Mouse (Mus musculus) right cerebral cortex, adult 2 months (tissue): ENCODE measurements around the gene Gm525.
"Not testable (repeated sequence)": the region's sequence is repeated elsewhere in the genome, so short reads cannot be mapped to it uniquely, and the experiment has no call there.

Experiments
- DNase-seq, 2 experiments: peaks; one replicate each; pipeline ENCODE4 v3.0.0; 2021 to 2022; ENCODE audit warnings: low spot score in 2 of 2

Gene Gm525

GRCm38 (mm10) chr11:89061362-89061761 lies 12.3 kb upstream of the Gm525 start:
- DNase-seq, result no peak

GRCm38 (mm10) chr11:89064312-89064711 lies 9.3 kb upstream of the Gm525 start:
- DNase-seq, result no peak

GRCm38 (mm10) chr11:89065297-89065696 lies 8.3 kb upstream of the Gm525 start:
- no peak for DNase-seq

- DNase-seq, result no peak
Observed at GRCm38 (mm10) chr11:89066126-89066525, 7.5 kb upstream of the Gm525 start.

GRCm38 (mm10) chr11:89066750-89067149 lies 6.9 kb upstream of the Gm525 start, which contains the start of gene Dgke:
Gene Dgke (minus strand): TSS chr11:89066850.
- DNase-seq, result no peak

GRCm38 (mm10) chr11:89067301-89067822 lies 6.3 kb upstream of the Gm525 start:
- no peak for DNase-seq

GRCm38 (mm10) chr11:89067871-89068490 lies 5.7 kb upstream of the Gm525 start:
- DNase-seq, result no peak

- DNase-seq, result no peak
Observed at GRCm38 (mm10) chr11:89068649-89069048, 5.0 kb upstream of the Gm525 start.

GRCm38 (mm10) chr11:89069303-89069702 lies 4.3 kb upstream of the Gm525 start:
- DNase-seq, result peak; percentile 66 to 68

GRCm38 (mm10) chr11:89071522-89071921 lies 2.1 kb upstream of the Gm525 start:
- no peak for DNase-seq

GRCm38 (mm10) chr11:89074783-89075413 lies 1.3 kb downstream of the Gm525 start:
- peak; percentile 28 to 31 for DNase-seq

GRCm38 (mm10) chr11:89076370-89076821 lies 2.8 kb downstream of the Gm525 start:
- DNase-seq, result no peak

GRCm38 (mm10) chr11:89077601-89078000 lies 4.0 kb downstream of the Gm525 start:
- DNase-seq, result no peak

GRCm38 (mm10) chr11:89078305-89078704 lies 4.7 kb downstream of the Gm525 start:
- DNase-seq, result no peak

- DNase-seq, result no peak
Observed at GRCm38 (mm10) chr11:89078996-89079680, 5.5 kb downstream of the Gm525 start.

GRCm38 (mm10) chr11:89081906-89082305 lies 8.3 kb downstream of the Gm525 start:
- DNase-seq, result not testable (repeated sequence)

- not testable (repeated sequence) for DNase-seq
Observed at GRCm38 (mm10) chr11:89082691-89083090, 9.1 kb downstream of the Gm525 start.

- peak; percentile 49 to 59 for DNase-seq
Observed at GRCm38 (mm10) chr11:89084601-89085000, 11.0 kb downstream of the Gm525 start.

- no peak for DNase-seq
Observed at GRCm38 (mm10) chr11:89086208-89086809, 12.7 kb downstream of the Gm525 start.

- DNase-seq, result no peak
Observed at GRCm38 (mm10) chr11:89088754-89089153, 15.1 kb downstream of the Gm525 start.

- not testable (repeated sequence) for DNase-seq
Observed at GRCm38 (mm10) chr11:89090359-89090758, 16.7 kb downstream of the Gm525 start.

GRCm38 (mm10) chr11:89092714-89093113 lies 19.1 kb downstream of the Gm525 start:
- DNase-seq, result peak in 1 of 2 experiments; percentile 38
